21 mouse cellular contexts compared by ENCODE assay signal in genomic region chr4:53320735-53321449, GRCm38 (mm10).
DNase-seq lines count a peak whose midpoint lies in the region; ATAC-seq and TF ChIP-seq lines count a peak whose summit lies in the region.
"Had no signal": no experiment of that assay in that cellular context is flagged by ENCODE, and none has a peak within 500 bp of the region (broad histone marks: within the 10 kb centered on the region; RNA-seq: fewer than 3 reads in every experiment).

No protein-coding gene starts in this region.

- TF ChIP-seq EP300 in liver, postnatal 0 days (IDR thresholded peaks at IDR 0.05; ENCODE audit: low read depth): no peak

- H3K4me3 ChIP-seq in liver, postnatal 0 days (ENCODE audit: low read depth, low read length): no peak overlapping the region
- H3K4me3 ChIP-seq in midbrain, embryonic 10.5 days: no peak overlapping the region
- H3K4me3 ChIP-seq: embryonic facial prominence, embryonic 13.5 days; heart, embryonic 15.5 days; limb, embryonic 12.5 days had no signal

- H3K27ac ChIP-seq in liver, postnatal 0 days (ENCODE audit: low read depth): no peak overlapping the region
- H3K27ac ChIP-seq in midbrain, embryonic 10.5 days (replicated peaks): no peak overlapping the region
- H3K27ac ChIP-seq: embryonic facial prominence, embryonic 13.5 days; heart, embryonic 15.5 days; limb, embryonic 12.5 days had no signal

- no peaks in the 10 kb centered on the region for H3K36me3 ChIP-seq in liver, postnatal 0 days (replicated peaks; ENCODE audit: insufficient read depth, low read length)
- H3K36me3 ChIP-seq in midbrain, embryonic 10.5 days: no peaks in the 10 kb centered on the region
- H3K36me3 ChIP-seq: embryonic facial prominence, embryonic 13.5 days; heart, embryonic 15.5 days; limb, embryonic 12.5 days had no signal

- WGBS in liver, postnatal 0 days (ENCODE audit: insufficient replicate concordance): 57% methylated on average over 6 of the region's 6 CpGs
- 85% methylated on average over 6 of the region's 6 CpGs for whole genome bisulfite sequencing in midbrain, embryonic 10.5 days

- H3K9ac ChIP-seq in liver, postnatal 0 days (replicated peaks): no peak overlapping the region
- H3K9ac ChIP-seq: embryonic facial prominence, embryonic 13.5 days; heart, embryonic 15.5 days; limb, embryonic 12.5 days; lung, embryonic 14.5 days had no signal

- H3K27me3 ChIP-seq in liver, postnatal 0 days (ENCODE audit: insufficient read depth, low read length): no peaks in the 10 kb centered on the region
- H3K27me3 ChIP-seq in midbrain, embryonic 10.5 days (ENCODE audit: low read depth, poor library complexity, severe bottlenecking): no peaks in the 10 kb centered on the region
- H3K27me3 ChIP-seq: CH12.LX; embryonic facial prominence, embryonic 13.5 days; heart, embryonic 15.5 days; limb, embryonic 12.5 days had no signal

- no peak for TF ChIP-seq CTCF in liver, postnatal 0 days (IDR thresholded peaks at IDR 0.05; ENCODE audit: low read depth)

- peak; percentile 25 for DNase-seq in heart, adult 11 months
- no peak for DNase-seq in heart, adult 9 months (ENCODE audit: low spot score in 2 of 2)
- peak; percentile 7 for DNase-seq in c-Kit-positive CD71-positive TER-119-positive erythroid progenitor cells, embryonic 14.5 days (ENCODE audit: low spot score)
- peak; percentile 68 for DNase-seq in liver
- DNase-seq in liver, postnatal 0 days: no peak
- no peak for DNase-seq in midbrain, embryonic 10.5 days (ENCODE audit: low spot score)
- DNase-seq in kidney, adult 9 months: no peak
- no peak for DNase-seq in urinary bladder, postnatal 10 days (ENCODE audit: low spot score)
- DNase-seq: adrenal gland, adult 2 months; cerebellum, postnatal 10 days; heart, adult 18-20 months; kidney, adult 18-20 months; kidney, postnatal 25 days; lung, embryonic 14.5 days; lung, postnatal 36 days; thymus, postnatal 14 days had no signal

- H3K4me1 ChIP-seq in liver, postnatal 0 days (ENCODE audit: insufficient read depth): peaks cover 7% of the 10 kb centered on the region
- peaks cover 16% of the 10 kb centered on the region for H3K4me1 ChIP-seq in midbrain, embryonic 10.5 days

- ATAC-seq in liver, postnatal 0 days: peak; percentile 30; the same call in 1 of the 2 replicates

- H3K4me2 ChIP-seq in liver, postnatal 0 days (ENCODE audit: low read depth, low read length): no peak overlapping the region
- H3K4me2 ChIP-seq: embryonic facial prominence, embryonic 13.5 days; heart, embryonic 15.5 days; limb, embryonic 12.5 days; lung, embryonic 14.5 days; midbrain, embryonic 11.5 days had no signal

- H3K9me3 ChIP-seq in liver, postnatal 0 days (ENCODE audit: low read length): no peaks in the 10 kb centered on the region
- no peaks in the 10 kb centered on the region for H3K9me3 ChIP-seq in midbrain, embryonic 10.5 days (replicated peaks)
- H3K9me3 ChIP-seq: embryonic facial prominence, embryonic 13.5 days; heart, embryonic 15.5 days; limb, embryonic 12.5 days had no signal

Comparison
In these comparisons a context has a peak if more than half of its experiments do, and no peak if none do; other contexts are left out.
1. DNase-seq: peak in heart, adult 11 months (single experiment), c-Kit-positive CD71-positive TER-119-positive erythroid progenitor cells, embryonic 14.5 days (single experiment) and liver (single experiment); none in heart, adult 9 months (0 of 2), liver, postnatal 0 days (single experiment), midbrain, embryonic 10.5 days (single experiment), kidney, adult 9 months (single experiment) and urinary bladder, postnatal 10 days (single experiment).